Mouse (Mus musculus): ENCODE measurements around the gene Actn4.

GRCm38 (mm10) chr7:28945416-28946270 lies 16.5 kb downstream of the Actn4 start:
- TF ChIP-seq CTCF (IDR thresholded peaks at IDR 0.05; ENCODE audit: borderline replicate concordance, control insufficient read depth, extremely low read depth, insufficient read depth, low read length, poor library complexity) = no peak
- no peak for TF ChIP-seq POLR2A (IDR thresholded peaks at IDR 0.05; ENCODE audit: control insufficient read depth, extremely low read depth, insufficient read depth, low read length, poor library complexity)
